Mouse (Mus musculus): ENCODE results near the gene 2310030G06Rik. TPM values are rescaled to one million over a fixed set of nuclear protein-coding genes. Genes with fewer than 3 reads are reported as not detected.
A peak's percentile ranks its signal among the peaks of the same experiment; 100 is the strongest.

Gene 2310030G06Rik
- 1 to 10 TPM; 5.1 to 5.4 TPM for total RNA-seq (2021)
- long read RNA-seq, experiment 1, partial matches to known transcripts: 0 of 1 reads
- long read RNA-seq, experiment 1, other reads (novel, unspliced or antisense): 0 of 1 reads
- long read RNA-seq, experiment 2, partial matches to known transcripts: 0 of 7 reads
- long read RNA-seq, experiment 2, other reads (novel, unspliced or antisense): 4 of 7 reads

- DNase-seq (ENCODE audit: low spot score in 2 of 2): no peak
Measured at GRCm38 (mm10) chr9:50746214-50746677, at the start of gene 2310030G06Rik. TSS of gene 2310030G06Rik (minus strand) at chr9:50746536.

- DNase-seq (ENCODE audit: low spot score in 2 of 2): no peak
Measured at GRCm38 (mm10) chr9:50795266-50795665, 48.9 kb upstream of the 2310030G06Rik start.

GRCm38 (mm10) chr9:50782155-50782554 is 35.8 kb upstream of the 2310030G06Rik start:
- DNase-seq (ENCODE audit: low spot score in 2 of 2): peak; percentile 23 to 50

- no peak for DNase-seq (ENCODE audit: low spot score in 2 of 2)
Measured at GRCm38 (mm10) chr9:50776162-50776760, 29.9 kb upstream of the 2310030G06Rik start.

GRCm38 (mm10) chr9:50775662-50776126 is 29.4 kb upstream of the 2310030G06Rik start:
- DNase-seq (ENCODE audit: low spot score in 2 of 2): no peak

- DNase-seq (ENCODE audit: low spot score in 2 of 2): peak; percentile 93
Measured at GRCm38 (mm10) chr9:50774991-50775612, 28.8 kb upstream of the 2310030G06Rik start, which contains the start of the genes Alg9 and 1110032A03Rik. TSS of gene Alg9 (plus strand) at chr9:50775019. TSS of gene 1110032A03Rik (minus strand) at chr9:50775520.

GRCm38 (mm10) chr9:50774026-50774462 is 27.7 kb upstream of the 2310030G06Rik start:
- no peak for DNase-seq (ENCODE audit: low spot score in 2 of 2)

GRCm38 (mm10) chr9:50770011-50770410 is 23.7 kb upstream of the 2310030G06Rik start:
- no peak for DNase-seq (ENCODE audit: low spot score in 2 of 2)

- peak; percentile 96 for DNase-seq (ENCODE audit: low spot score in 2 of 2)
Measured at GRCm38 (mm10) chr9:50768107-50769002, 22.0 kb upstream of the 2310030G06Rik start, which contains the start of gene Fdxacb1. TSS of gene Fdxacb1 (plus strand) at chr9:50768236.

- no peak for DNase-seq (ENCODE audit: low spot score in 2 of 2)
Measured at GRCm38 (mm10) chr9:50767531-50768106, 21.3 kb upstream of the 2310030G06Rik start.

- DNase-seq (ENCODE audit: low spot score in 2 of 2): no peak
Measured at GRCm38 (mm10) chr9:50763331-50763730, 17.0 kb upstream of the 2310030G06Rik start.

GRCm38 (mm10) chr9:50761520-50762243 is 15.3 kb upstream of the 2310030G06Rik start:
- no peak for DNase-seq (ENCODE audit: low spot score in 2 of 2)

- DNase-seq (ENCODE audit: low spot score in 2 of 2): no peak
Measured at GRCm38 (mm10) chr9:50756711-50757110, 10.4 kb upstream of the 2310030G06Rik start.

GRCm38 (mm10) chr9:50753947-50754346 is 7.6 kb upstream of the 2310030G06Rik start:
- no peak for DNase-seq (ENCODE audit: low spot score in 2 of 2)

- DNase-seq (ENCODE audit: low spot score in 2 of 2): no peak
Measured at GRCm38 (mm10) chr9:50752784-50753615, 6.7 kb upstream of the 2310030G06Rik start.

- no peak for DNase-seq (ENCODE audit: low spot score in 2 of 2)
Measured at GRCm38 (mm10) chr9:50752054-50752602, 5.8 kb upstream of the 2310030G06Rik start, which contains the start of gene Hspb2. TSS of gene Hspb2 (minus strand) at chr9:50752354.

GRCm38 (mm10) chr9:50751323-50751722 is 5.0 kb upstream of the 2310030G06Rik start, which contains the start of gene Cryab:
TSS of gene Cryab (plus strand) at chr9:50751325.
- DNase-seq (ENCODE audit: low spot score in 2 of 2): no peak

- DNase-seq (ENCODE audit: low spot score in 2 of 2): no peak
Measured at GRCm38 (mm10) chr9:50750706-50751105, 4.4 kb upstream of the 2310030G06Rik start.
